Mouse (Mus musculus) heart, adult 18-20 months (tissue): Measurements from ENCODE around the gene Ptprm. TPM values are rescaled to one million over a fixed set of nuclear protein-coding genes. Genes with fewer than 3 reads are reported as not detected.
A peak's percentile ranks its signal among the peaks of the same experiment; 100 is the strongest.

Experiments used
- DNase-seq, 2 experiments: peaks; one replicate each; pipeline ENCODE4 v3.0.0; 2021 to 2022; ENCODE audit warnings: mixed read lengths in 1 of 2
- total RNA-seq, 2 experiments: library from RNA; stranded (reverse); gene quantifications; 2 replicates each; pipeline ENCODE4 v1.2.3; 2021

Gene Ptprm
- total RNA-seq, 2 experiments from 2014 or later = 80.1 to 86.3 TPM

GRCm38 (mm10) chr17:66766166-66766565, 588.1 kb downstream of the Ptprm start:
- no peak for DNase-seq

GRCm38 (mm10) chr17:66764435-66764834, 589.8 kb downstream of the Ptprm start:
- DNase-seq = no peak

GRCm38 (mm10) chr17:66762716-66763115, 591.5 kb downstream of the Ptprm start:
- DNase-seq = no peak

GRCm38 (mm10) chr17:66761326-66762296, 592.6 kb downstream of the Ptprm start:
- DNase-seq = no peak

GRCm38 (mm10) chr17:66757025-66757511, 597.2 kb downstream of the Ptprm start:
- DNase-seq = no peak

- DNase-seq = no peak
These were observed 597.8 kb downstream of the Ptprm start for GRCm38 (mm10) chr17:66756500-66756899.

- DNase-seq = peak; percentile 28 to 60
These were observed 599.0 kb downstream of the Ptprm start for GRCm38 (mm10) chr17:66755191-66755654.

GRCm38 (mm10) chr17:66754208-66754865, 599.9 kb downstream of the Ptprm start:
- no peak for DNase-seq

- DNase-seq = peak; percentile 45 to 71
These were observed 602.5 kb downstream of the Ptprm start for GRCm38 (mm10) chr17:66751746-66752145.

- no peak for DNase-seq
These were observed 603.6 kb downstream of the Ptprm start for GRCm38 (mm10) chr17:66750481-66751206.

- no peak for DNase-seq
These were observed 604.3 kb downstream of the Ptprm start for GRCm38 (mm10) chr17:66749976-66750375.

- no peak for DNase-seq
These were observed 607.8 kb downstream of the Ptprm start for GRCm38 (mm10) chr17:66746506-66746905.

GRCm38 (mm10) chr17:66743321-66743720, 610.9 kb downstream of the Ptprm start:
- DNase-seq = no peak

GRCm38 (mm10) chr17:66738779-66739345, 615.4 kb downstream of the Ptprm start:
- DNase-seq = no peak

GRCm38 (mm10) chr17:66738331-66738730, 615.9 kb downstream of the Ptprm start:
- no peak for DNase-seq

GRCm38 (mm10) chr17:66736450-66736849, 617.8 kb downstream of the Ptprm start:
- no peak for DNase-seq

- no peak for DNase-seq
These were observed 620.7 kb downstream of the Ptprm start for GRCm38 (mm10) chr17:66733541-66733940.

GRCm38 (mm10) chr17:66729979-66730378, 624.3 kb downstream of the Ptprm start:
- no peak for DNase-seq

- no peak for DNase-seq
These were observed 633.3 kb downstream of the Ptprm start for GRCm38 (mm10) chr17:66720992-66721351.

- DNase-seq = no peak
These were observed 633.9 kb downstream of the Ptprm start for GRCm38 (mm10) chr17:66720200-66720991.
